Mouse (Mus musculus) lung, postnatal 4 days (tissue): ENCODE measurements around the gene Satb2.

ENCODE experiments used
- DNase-seq, 2 experiments: peaks; one replicate each; pipeline ENCODE4 v3.0.0; 2021

Satb2 gene

GRCm38 (mm10) chr1:56978151-56978700, at the start of gene Satb2:
Gene Satb2, minus strand, starts transcription at chr1:56978650.
- peak in 1 of 2 experiments; percentile 7 for DNase-seq

DNA sequence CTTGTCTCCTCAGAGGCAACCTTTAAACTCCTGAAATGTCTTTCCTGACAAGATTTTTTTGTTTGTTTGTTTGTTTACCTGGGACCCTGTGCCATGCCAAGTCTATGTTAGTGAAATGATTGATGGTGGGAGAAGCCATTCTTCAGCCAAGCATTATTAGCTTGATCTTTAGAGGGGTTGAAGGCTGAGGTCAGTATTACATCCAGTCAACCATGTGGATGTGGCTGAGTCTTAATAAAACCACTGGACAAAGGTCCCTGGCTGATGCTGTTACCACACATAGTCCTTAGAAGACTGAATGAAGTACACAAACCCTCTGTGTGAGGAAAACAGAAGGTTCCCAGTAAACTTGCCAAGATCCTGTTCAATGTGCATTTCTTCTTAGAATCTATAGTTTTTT, 40.5 kb upstream of the Satb2 start:
- no peak for DNase-seq

- DNase-seq = no peak
These were observed 35.4 kb upstream of the Satb2 start for GRCm38 (mm10) chr1:57013856-57014255.

- no peak for DNase-seq
These were observed 30.7 kb upstream of the Satb2 start for GRCm38 (mm10) chr1:57009171-57009570.

DNA sequence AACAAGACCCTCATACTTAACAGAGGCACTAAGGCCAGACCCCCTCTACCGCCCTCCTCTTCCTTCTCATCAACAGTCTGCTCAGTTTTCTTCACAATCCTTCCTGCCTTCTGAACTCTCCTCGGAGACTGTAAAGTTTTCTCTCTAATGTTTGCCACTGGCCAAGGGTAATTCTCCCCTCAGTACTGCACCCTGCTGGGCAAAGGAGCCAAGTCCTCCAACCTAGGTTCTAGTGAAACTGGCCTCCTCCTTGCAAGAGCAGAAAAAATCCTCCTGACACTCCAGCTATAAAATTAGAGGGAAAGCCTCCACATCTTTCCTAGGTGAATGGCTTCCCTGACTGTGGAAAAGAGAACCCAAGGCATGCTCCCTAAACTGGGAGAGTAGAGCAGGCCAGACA, 16.6 kb upstream of the Satb2 start:
- no peak for DNase-seq

DNA sequence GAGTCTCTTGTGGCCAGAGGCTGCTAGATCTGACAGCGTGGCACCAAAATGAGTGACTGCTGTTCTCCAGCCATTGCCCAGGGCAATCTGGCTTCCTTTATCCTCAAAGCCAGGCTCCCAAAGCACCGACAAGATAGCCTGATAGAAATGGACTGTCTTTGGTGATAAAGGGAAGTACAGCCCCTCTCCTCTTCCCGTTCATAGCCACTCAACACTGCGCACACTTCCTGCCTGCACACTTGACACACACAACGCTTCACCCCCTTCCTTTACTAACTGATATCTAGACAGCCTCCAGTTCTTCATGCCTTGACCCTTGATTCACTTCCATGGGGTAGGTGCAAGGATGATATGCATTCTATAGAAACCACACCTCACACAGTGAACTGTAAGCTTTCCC, 13.9 kb upstream of the Satb2 start:
- no peak for DNase-seq

- DNase-seq = peak in 1 of 2 experiments; percentile 18
These were observed 13.2 kb upstream of the Satb2 start for GRCm38 (mm10) chr1:56991613-56992012.

DNA sequence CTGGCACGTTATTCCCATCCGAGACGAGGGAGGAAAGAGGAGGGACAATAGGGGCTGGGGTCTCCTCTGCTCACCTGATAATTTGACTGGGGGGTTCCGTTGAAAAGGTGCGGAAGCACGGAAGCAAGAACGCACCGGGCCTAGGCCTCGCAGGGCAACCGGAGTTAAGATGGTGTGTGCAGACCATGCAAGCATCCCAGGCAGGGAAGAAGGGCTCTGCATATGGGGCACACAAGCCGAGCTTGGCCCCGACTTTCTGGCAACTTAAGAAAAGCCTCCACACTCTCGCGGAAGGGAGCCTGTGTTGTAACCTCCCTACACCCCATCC, 6.0 kb upstream of the Satb2 start:
- no peak for DNase-seq

GRCm38 (mm10) chr1:56983771-56984482, 5.5 kb upstream of the Satb2 start:
- DNase-seq = no peak

- no peak for DNase-seq
These were observed 4.7 kb upstream of the Satb2 start for GRCm38 (mm10) chr1:56983100-56983590.

DNA sequence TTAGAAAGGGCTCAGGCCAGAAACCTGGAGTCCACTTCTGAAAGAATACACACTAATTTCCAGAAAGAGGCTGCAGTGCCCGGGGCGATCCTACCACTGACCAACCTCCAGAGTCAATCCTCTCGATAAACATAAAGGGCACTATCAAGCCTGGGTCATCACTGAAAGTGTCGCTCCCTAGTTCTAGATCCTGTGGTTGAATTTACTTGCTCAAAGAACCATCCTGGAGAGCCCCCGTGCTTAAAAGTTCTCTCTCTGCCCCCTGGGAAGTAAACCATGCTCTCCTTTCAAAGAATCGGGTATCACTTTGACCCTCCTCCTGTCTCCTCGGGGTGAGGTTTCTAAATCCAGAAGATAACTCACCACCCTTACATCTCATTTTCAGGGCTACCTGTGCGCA, 4.2 kb upstream of the Satb2 start:
- DNase-seq = no peak

GRCm38 (mm10) chr1:56981947-56982555, 3.6 kb upstream of the Satb2 start:
- DNase-seq = no peak

- peak in 1 of 2 experiments; percentile 1 for DNase-seq
These were observed 3.1 kb upstream of the Satb2 start for GRCm38 (mm10) chr1:56981508-56981907.

GRCm38 (mm10) chr1:56980631-56981275, 2.3 kb upstream of the Satb2 start:
- DNase-seq = peak in 1 of 2 experiments; percentile 8

DNA sequence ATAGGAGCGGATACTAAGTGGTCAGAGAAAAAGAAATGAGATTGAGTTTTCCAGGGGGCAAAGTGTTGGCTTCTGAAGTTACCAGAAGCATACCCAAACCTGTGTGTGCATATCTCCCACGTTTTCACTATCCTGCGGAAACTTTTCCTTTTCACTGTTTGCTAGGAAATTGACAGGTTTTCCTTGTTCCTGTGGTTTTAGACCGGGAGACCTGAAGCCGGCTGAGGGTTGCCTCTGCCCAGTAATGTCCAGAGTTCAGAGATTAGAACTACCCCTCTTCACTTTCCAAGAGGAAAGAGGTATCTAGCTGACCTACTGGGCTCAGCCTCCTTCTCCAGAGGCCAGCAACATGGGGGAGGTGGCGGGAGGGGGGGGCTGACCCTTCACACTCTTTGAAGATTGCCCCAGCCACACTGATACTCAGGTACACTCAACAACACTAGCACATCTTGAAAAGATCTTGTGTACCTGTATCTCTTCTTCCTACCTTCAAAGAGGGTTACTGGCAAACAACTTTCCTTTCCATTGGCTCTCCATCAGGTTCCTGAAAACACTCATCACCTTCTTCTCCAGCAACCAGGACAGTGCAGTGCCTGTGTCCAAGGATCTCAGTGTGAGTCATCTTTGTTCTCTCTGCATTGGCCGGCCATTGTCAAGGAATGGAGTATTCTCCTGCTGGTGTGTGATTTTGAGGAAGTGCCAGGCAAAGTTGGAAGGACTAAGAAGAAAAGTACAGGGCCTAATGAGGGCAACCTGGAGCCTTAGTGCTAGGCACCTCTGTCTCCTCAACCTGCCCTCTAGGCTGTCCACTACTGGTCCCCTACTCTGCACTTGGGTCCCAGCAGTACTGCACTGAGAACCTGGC, 1.3 kb upstream of the Satb2 start:
- no peak for DNase-seq

- peak; percentile 67 to 78 for DNase-seq
These were observed 999 bp downstream of the Satb2 start for GRCm38 (mm10) chr1:56977201-56978100.

DNA sequence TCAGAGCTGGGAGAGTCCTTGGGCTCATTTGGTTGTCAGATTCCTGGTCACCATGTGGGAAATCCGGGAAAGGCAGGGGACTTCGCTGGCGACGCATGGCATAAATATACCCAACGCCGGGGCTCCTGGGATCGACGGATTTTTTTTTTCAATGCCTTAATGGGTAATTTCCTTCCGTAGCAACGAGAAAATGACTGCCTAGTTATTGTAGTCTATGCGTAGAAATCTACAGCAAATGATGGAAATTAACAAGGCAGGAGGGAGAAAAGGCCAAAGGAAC, 1.7 kb downstream of the Satb2 start:
- no peak for DNase-seq

GRCm38 (mm10) chr1:56976044-56976824, 2.2 kb downstream of the Satb2 start:
- DNase-seq = no peak

GRCm38 (mm10) chr1:56975546-56975945, 2.9 kb downstream of the Satb2 start:
- no peak for DNase-seq

GRCm38 (mm10) chr1:56974187-56974586, 4.3 kb downstream of the Satb2 start:
- DNase-seq = no peak

GRCm38 (mm10) chr1:56973593-56973950, 4.9 kb downstream of the Satb2 start:
- no peak for DNase-seq
